Mouse (Mus musculus): Measurements from ENCODE around the gene Fam173a. TPM values are rescaled to one million over a fixed set of nuclear protein-coding genes. Genes with fewer than 3 reads are reported as not detected.

Gene Fam173a
- polyA plus RNA-seq, 1 experiment from 2014 or later: 76.0 TPM

DNA sequence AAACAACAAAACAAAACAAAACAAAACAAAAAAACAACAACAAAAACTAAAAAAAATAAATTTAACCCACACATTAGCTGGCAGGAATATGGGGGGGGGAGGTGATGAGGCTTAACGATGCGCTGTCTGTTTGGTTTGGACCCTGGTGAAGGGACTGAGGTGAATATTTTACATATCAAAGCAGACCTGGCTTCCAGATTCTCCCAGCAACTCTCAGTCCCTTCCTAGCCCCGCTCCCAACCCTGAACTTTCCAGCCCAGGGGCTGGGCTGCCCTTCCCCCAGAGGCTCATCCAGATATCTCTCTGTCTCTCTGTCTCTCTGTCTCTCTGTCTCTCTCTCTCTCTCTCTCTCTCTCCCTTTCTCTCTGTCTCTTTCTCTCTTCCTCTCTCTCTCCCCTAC, 30.1 kb downstream of the Fam173a start:
- no peak overlapping the region for H3K4me2 ChIP-seq (ENCODE audit: low read length)
- H3K4me1 ChIP-seq (ENCODE audit: control insufficient read depth in 2 of 2, insufficient read depth in 2 of 2, low read length in 2 of 2): no peaks in the 10 kb centered on the region
- H3K36me3 ChIP-seq (ENCODE audit: control insufficient read depth, insufficient read depth, low read length): no peaks in the 10 kb centered on the region
- no peaks in the 10 kb centered on the region; the same call in 1 of the 2 replicates for H3K27me3 ChIP-seq (ENCODE audit: control insufficient read depth, insufficient read depth, low read length)
- H3K4me3 ChIP-seq (ENCODE audit: control insufficient read depth in 1 of 2, insufficient read depth in 1 of 2, low read depth in 1 of 2, low read length in 2 of 2): no peak overlapping the region
- 35% methylated on average over 3 of the region's 3 CpGs for WGBS
- H3K9ac ChIP-seq (ENCODE audit: low read length): no peak overlapping the region
- no peak overlapping the region for H3K27ac ChIP-seq (replicated peaks in 1 of 2; ENCODE audit: control insufficient read depth in 1 of 2, insufficient read depth in 1 of 2, low read depth in 2 of 2, low read length in 2 of 2)
- no peaks in the 10 kb centered on the region for H3K9me3 ChIP-seq (ENCODE audit: control insufficient read depth, low read length)
- no peak for ATAC-seq (ENCODE audit: insufficient number of reproducible peaks, insufficient read depth, low FRiP score, low read depth)

- Histone ChIP-seq H3K4me2 (ENCODE audit: low read length) (no peak overlapping the region), H3K27ac (replicated peaks in 1 of 2; ENCODE audit: control insufficient read depth in 1 of 2, insufficient read depth in 1 of 2, low read depth in 2 of 2, low read length in 2 of 2) (no peak overlapping the region), H3K4me1 (ENCODE audit: control insufficient read depth in 2 of 2, insufficient read depth in 2 of 2, low read length in 2 of 2) (no peaks in the 10 kb centered on the region; a peak in 1 of 4 replicates), H3K4me3 (ENCODE audit: control insufficient read depth in 1 of 2, insufficient read depth in 1 of 2, low read depth in 1 of 2, low read length in 2 of 2) (no peak overlapping the region), H3K36me3 (ENCODE audit: control insufficient read depth, insufficient read depth, low read length) (no peaks in the 10 kb centered on the region), H3K9ac (ENCODE audit: low read length) (no peak overlapping the region), H3K9me3 (ENCODE audit: control insufficient read depth, low read length) (no peaks in the 10 kb centered on the region), H3K27me3 (ENCODE audit: control insufficient read depth, insufficient read depth, low read length) (no peaks in the 10 kb centered on the region; the same call in 1 of the 2 replicates)
- ATAC-seq (ENCODE audit: insufficient number of reproducible peaks, insufficient read depth, low FRiP score, low read depth): no peak
- 21% methylated on average over 4 of the region's 4 CpGs for WGBS
These were observed 31.1 kb downstream of the Fam173a start for GRCm38 (mm10) chr17:25761561-25761970.

GRCm38 (mm10) chr17:25760148-25760547, 32.6 kb downstream of the Fam173a start:
- Histone ChIP-seq H3K27me3 (ENCODE audit: control insufficient read depth, insufficient read depth, low read length) (no peaks in the 10 kb centered on the region), H3K36me3 (ENCODE audit: control insufficient read depth, insufficient read depth, low read length) (no peaks in the 10 kb centered on the region), H3K9me3 (ENCODE audit: control insufficient read depth, low read length) (no peaks in the 10 kb centered on the region), H3K27ac (replicated peaks in 1 of 2; ENCODE audit: control insufficient read depth in 1 of 2, insufficient read depth in 1 of 2, low read depth in 2 of 2, low read length in 2 of 2) (no peak overlapping the region), H3K4me3 (ENCODE audit: control insufficient read depth in 1 of 2, insufficient read depth in 1 of 2, low read depth in 1 of 2, low read length in 2 of 2) (no peak overlapping the region), H3K4me1 (ENCODE audit: control insufficient read depth in 2 of 2, insufficient read depth in 2 of 2, low read length in 2 of 2) (peaks cover 0 to 2% of the 10 kb centered on the region in 2 experiments; a peak in 1 of 4 replicates), H3K4me2 (ENCODE audit: low read length) (no peak overlapping the region), H3K9ac (ENCODE audit: low read length) (no peak overlapping the region)
- 63% methylated on average over 8 of the region's 8 CpGs for WGBS
- no peak for ATAC-seq (ENCODE audit: insufficient number of reproducible peaks, insufficient read depth, low FRiP score, low read depth)

DNA sequence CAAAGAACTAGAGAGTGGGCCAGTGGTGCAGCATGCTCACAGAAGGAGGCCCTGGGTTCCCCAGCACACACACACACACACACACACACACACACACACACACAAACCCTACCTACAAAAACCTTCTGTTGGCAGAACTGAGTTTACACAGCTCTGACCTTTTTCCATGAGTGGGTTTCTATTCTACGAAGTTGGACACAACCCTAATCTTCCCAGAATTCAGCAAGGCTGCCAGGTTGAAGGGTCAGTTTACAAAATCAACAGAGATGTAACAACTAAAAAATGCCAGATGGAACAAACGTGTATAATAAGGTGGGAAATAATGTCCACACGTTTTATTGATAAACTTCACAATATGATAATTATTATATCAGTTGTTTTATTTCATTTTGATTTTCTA, 35.0 kb downstream of the Fam173a start:
- H3K4me2 ChIP-seq (ENCODE audit: low read length): no peak overlapping the region
- H3K36me3 ChIP-seq (ENCODE audit: control insufficient read depth, insufficient read depth, low read length): no peaks in the 10 kb centered on the region
- no peak for ATAC-seq (ENCODE audit: insufficient number of reproducible peaks, insufficient read depth, low FRiP score, low read depth)
- H3K9ac ChIP-seq (ENCODE audit: low read length): no peak overlapping the region
- no peaks in the 10 kb centered on the region for H3K27me3 ChIP-seq (ENCODE audit: control insufficient read depth, insufficient read depth, low read length)
- no peaks in the 10 kb centered on the region for H3K9me3 ChIP-seq (ENCODE audit: control insufficient read depth, low read length)
- 55% methylated on average over 3 of the region's 3 CpGs for WGBS
- peaks cover 0 to 2% of the 10 kb centered on the region in 2 experiments; a peak in 1 of 4 replicates for H3K4me1 ChIP-seq (ENCODE audit: control insufficient read depth in 2 of 2, insufficient read depth in 2 of 2, low read length in 2 of 2)
- H3K27ac ChIP-seq (replicated peaks in 1 of 2; ENCODE audit: control insufficient read depth in 1 of 2, insufficient read depth in 1 of 2, low read depth in 2 of 2, low read length in 2 of 2): no peak overlapping the region
- H3K4me3 ChIP-seq (ENCODE audit: control insufficient read depth in 1 of 2, insufficient read depth in 1 of 2, low read depth in 1 of 2, low read length in 2 of 2): no peak overlapping the region

GRCm38 (mm10) chr17:25756378-25757242, 36.1 kb downstream of the Fam173a start:
- Histone ChIP-seq H3K9me3 (ENCODE audit: control insufficient read depth, low read length) (no peaks in the 10 kb centered on the region), H3K4me2 (ENCODE audit: low read length) (no peak overlapping the region), H3K9ac (ENCODE audit: low read length) (no peak overlapping the region), H3K27me3 (ENCODE audit: control insufficient read depth, insufficient read depth, low read length) (no peaks in the 10 kb centered on the region), H3K4me3 (ENCODE audit: control insufficient read depth in 1 of 2, insufficient read depth in 1 of 2, low read depth in 1 of 2, low read length in 2 of 2) (no peak overlapping the region), H3K36me3 (ENCODE audit: control insufficient read depth, insufficient read depth, low read length) (no peaks in the 10 kb centered on the region), H3K27ac (replicated peaks in 1 of 2; ENCODE audit: control insufficient read depth in 1 of 2, insufficient read depth in 1 of 2, low read depth in 2 of 2, low read length in 2 of 2) (peak overlapping the region in 1 of 2 experiments; percentile 32; a peak in 1 of 4 replicates), H3K4me1 (ENCODE audit: control insufficient read depth in 2 of 2, insufficient read depth in 2 of 2, low read length in 2 of 2) (peaks cover 2 to 3% of the 10 kb centered on the region in 2 experiments; a peak in 2 of 4 replicates)
- 63% methylated on average over 9 of the region's 9 CpGs for WGBS
- ATAC-seq (ENCODE audit: insufficient number of reproducible peaks, insufficient read depth, low FRiP score, low read depth): 0 out of 2 replicates have a peak, but pooled peaks have one; percentile 29

- Histone ChIP-seq H3K9me3 (ENCODE audit: control insufficient read depth, low read length) (no peaks in the 10 kb centered on the region), H3K27me3 (ENCODE audit: control insufficient read depth, insufficient read depth, low read length) (no peaks in the 10 kb centered on the region), H3K4me2 (ENCODE audit: low read length) (no peak overlapping the region), H3K36me3 (ENCODE audit: control insufficient read depth, insufficient read depth, low read length) (no peaks in the 10 kb centered on the region), H3K9ac (ENCODE audit: low read length) (no peak overlapping the region), H3K4me3 (ENCODE audit: control insufficient read depth in 1 of 2, insufficient read depth in 1 of 2, low read depth in 1 of 2, low read length in 2 of 2) (no peak overlapping the region), H3K27ac (replicated peaks in 1 of 2; ENCODE audit: control insufficient read depth in 1 of 2, insufficient read depth in 1 of 2, low read depth in 2 of 2, low read length in 2 of 2) (peak overlapping the region in 1 of 2 experiments; percentile 32; a peak in 1 of 4 replicates), H3K4me1 (ENCODE audit: control insufficient read depth in 2 of 2, insufficient read depth in 2 of 2, low read length in 2 of 2) (peaks cover 7 to 8% of the 10 kb centered on the region in 2 experiments; a peak in 3 of 4 replicates)
- 30% methylated on average over 4 of the region's 4 CpGs for WGBS
- no peak for ATAC-seq (ENCODE audit: insufficient number of reproducible peaks, insufficient read depth, low FRiP score, low read depth)
These were observed 36.9 kb downstream of the Fam173a start for GRCm38 (mm10) chr17:25755627-25756377.

- Histone ChIP-seq H3K4me3 (ENCODE audit: control insufficient read depth in 1 of 2, insufficient read depth in 1 of 2, low read depth in 1 of 2, low read length in 2 of 2) (no peak overlapping the region), H3K27ac (replicated peaks in 1 of 2; ENCODE audit: control insufficient read depth in 1 of 2, insufficient read depth in 1 of 2, low read depth in 2 of 2, low read length in 2 of 2) (no peak overlapping the region), H3K27me3 (ENCODE audit: control insufficient read depth, insufficient read depth, low read length) (no peaks in the 10 kb centered on the region), H3K9ac (ENCODE audit: low read length) (no peak overlapping the region), H3K4me1 (ENCODE audit: control insufficient read depth in 2 of 2, insufficient read depth in 2 of 2, low read length in 2 of 2) (peaks cover 7 to 8% of the 10 kb centered on the region in 2 experiments; a peak in 3 of 4 replicates), H3K4me2 (ENCODE audit: low read length) (no peak overlapping the region), H3K9me3 (ENCODE audit: control insufficient read depth, low read length) (no peaks in the 10 kb centered on the region), H3K36me3 (ENCODE audit: control insufficient read depth, insufficient read depth, low read length) (no peaks in the 10 kb centered on the region)
- WGBS: 82% methylated on average over 4 of the region's 4 CpGs
- no peak for ATAC-seq (ENCODE audit: insufficient number of reproducible peaks, insufficient read depth, low FRiP score, low read depth)
These were observed 37.6 kb downstream of the Fam173a start for GRCm38 (mm10) chr17:25755086-25755485.

Measured in heart, embryonic 14.5 days (tissue).